Mouse (Mus musculus): Measurements from ENCODE around the gene Wasf3. TPM values are rescaled to one million over a fixed set of nuclear protein-coding genes. Genes with fewer than 3 reads are reported as not detected.
"Not testable (repeated sequence)": the region's sequence is repeated elsewhere in the genome, so short reads cannot be mapped to it uniquely, and the experiment has no call there.

Wasf3 gene
- polyA plus RNA-seq, 1 experiment from 2014 or later, result 3.0 TPM

DNA sequence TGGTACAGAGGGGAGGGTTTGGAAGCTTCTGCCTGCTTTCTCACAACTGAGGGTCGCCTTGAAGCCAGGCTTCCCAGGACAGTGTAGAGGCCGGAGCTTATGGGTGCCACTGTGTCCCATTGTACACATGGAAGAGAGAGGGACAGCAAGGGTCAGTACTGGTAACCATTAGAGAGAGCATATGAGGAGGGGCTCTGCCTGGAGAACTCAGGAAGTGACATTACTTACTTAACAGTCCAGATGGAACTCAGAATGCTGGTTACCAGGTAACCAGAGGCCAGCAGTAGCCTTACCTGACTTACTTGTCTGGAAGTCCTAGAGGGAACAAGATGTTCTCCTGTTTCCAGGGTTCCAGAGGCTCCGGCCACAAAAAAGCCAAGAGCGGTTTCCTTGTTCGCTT lies 117.3 kb downstream of the Wasf3 start, which contains the start of gene 4930449I24Rik:
TSS of gene 4930449I24Rik (plus strand) at position 301 of the 400 bp plus-strand sequence.
- H3K9me3 ChIP-seq (ENCODE audit: low read length); H3K9ac ChIP-seq (replicated peaks; ENCODE audit: low read length): not testable (repeated sequence)

DNA sequence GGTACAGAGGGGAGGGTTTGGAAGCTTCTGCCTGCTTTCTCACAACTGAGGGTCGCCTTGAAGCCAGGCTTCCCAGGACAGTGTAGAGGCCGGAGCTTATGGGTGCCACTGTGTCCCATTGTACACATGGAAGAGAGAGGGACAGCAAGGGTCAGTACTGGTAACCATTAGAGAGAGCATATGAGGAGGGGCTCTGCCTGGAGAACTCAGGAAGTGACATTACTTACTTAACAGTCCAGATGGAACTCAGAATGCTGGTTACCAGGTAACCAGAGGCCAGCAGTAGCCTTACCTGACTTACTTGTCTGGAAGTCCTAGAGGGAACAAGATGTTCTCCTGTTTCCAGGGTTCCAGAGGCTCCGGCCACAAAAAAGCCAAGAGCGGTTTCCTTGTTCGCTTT lies 129.0 kb downstream of the Wasf3 start, which contains the start of gene Gm3402:
TSS of gene Gm3402 (plus strand) at position 301 of the 400 bp plus-strand sequence.
- not testable (repeated sequence) for H3K4me3 ChIP-seq (ENCODE audit: low read length); H3K27me3 ChIP-seq (ENCODE audit: insufficient read depth, low read length); H3K9ac ChIP-seq (replicated peaks; ENCODE audit: low read length); H3K36me3 ChIP-seq (ENCODE audit: insufficient read depth, low read length); H3K4me1 ChIP-seq (ENCODE audit: insufficient read depth, low read length); ATAC-seq (ENCODE audit: low FRiP score, low TSS enrichment); H3K9me3 ChIP-seq (ENCODE audit: low read length); H3K27ac ChIP-seq (ENCODE audit: low read length); H3K4me2 ChIP-seq (replicated peaks; ENCODE audit: low read depth, low read length)
- no CpG with 5 or more reads among the region's 5 CpGs for WGBS

More for the DNA sequence above, 117.3 kb downstream of the Wasf3 start, which contains the start of gene 4930449I24Rik:
- not testable (repeated sequence) for H3K4me1 ChIP-seq (ENCODE audit: insufficient read depth, low read length); H3K27ac ChIP-seq (ENCODE audit: low read length); H3K4me3 ChIP-seq (ENCODE audit: low read length); H3K4me2 ChIP-seq (replicated peaks; ENCODE audit: low read depth, low read length); ATAC-seq (ENCODE audit: low FRiP score, low TSS enrichment); H3K27me3 ChIP-seq (ENCODE audit: insufficient read depth, low read length); H3K36me3 ChIP-seq (ENCODE audit: insufficient read depth, low read length)
- WGBS, result no CpG with 5 or more reads among the region's 5 CpGs

Other genes with a start within 250 kb of the Wasf3 start
- not detected in 2 replicates for gene Gm5565, start 224.4 kb upstream of the Wasf3 start, polyA plus RNA-seq (2015; fragmentation: Nextera tagmentation; extraction: Ambion mirVana)
- not detected in 2 replicates for gene Gm6309, start 214.3 kb upstream of the Wasf3 start, polyA plus RNA-seq (2015; fragmentation: Nextera tagmentation; extraction: Ambion mirVana)
- 0.21 and 0.28 TPM in 2 replicates for gene 1700001J03Rik, start 199.7 kb upstream of the Wasf3 start, polyA plus RNA-seq (2015; fragmentation: Nextera tagmentation; extraction: Ambion mirVana)
- 71.2 and 71.9 TPM in 2 replicates for gene Rnf6, start 163.4 kb upstream of the Wasf3 start, polyA plus RNA-seq (2015; fragmentation: Nextera tagmentation; extraction: Ambion mirVana)
- 11.4 and 12.4 TPM in 2 replicates for gene Cdk8, start 153.8 kb upstream of the Wasf3 start, polyA plus RNA-seq (2015; fragmentation: Nextera tagmentation; extraction: Ambion mirVana)
- gene Gm6408, start 97.0 kb downstream of the Wasf3 start, polyA plus RNA-seq (2015; fragmentation: Nextera tagmentation; extraction: Ambion mirVana), result not detected in 2 replicates
- not detected in 2 replicates for gene Gm6370, start 106.4 kb downstream of the Wasf3 start, polyA plus RNA-seq (2015; fragmentation: Nextera tagmentation; extraction: Ambion mirVana)
- gene 4930449I24Rik, start 117.4 kb downstream of the Wasf3 start, polyA plus RNA-seq (2015; fragmentation: Nextera tagmentation; extraction: Ambion mirVana), result not detected in 2 replicates
- not detected in 2 replicates for gene Gm3402, start 129.1 kb downstream of the Wasf3 start, polyA plus RNA-seq (2015; fragmentation: Nextera tagmentation; extraction: Ambion mirVana)
- gene Gm3404, start 140.8 kb downstream of the Wasf3 start, polyA plus RNA-seq (2015; fragmentation: Nextera tagmentation; extraction: Ambion mirVana), result not detected in 2 replicates
- not detected in 2 replicates for gene Gm3409, start 152.7 kb downstream of the Wasf3 start, polyA plus RNA-seq (2015; fragmentation: Nextera tagmentation; extraction: Ambion mirVana)
- gene Gm3415, start 171.2 kb downstream of the Wasf3 start, polyA plus RNA-seq (2015; fragmentation: Nextera tagmentation; extraction: Ambion mirVana), result not detected in 2 replicates
- gene Gpr12, start 200.3 kb downstream of the Wasf3 start, polyA plus RNA-seq (2015; fragmentation: Nextera tagmentation; extraction: Ambion mirVana), result 0.76 and 1.1 TPM in 2 replicates